Mouse (Mus musculus) G1E (cell line): Measurements from ENCODE around the gene Mrps18c. TPM values are rescaled to one million over a fixed set of nuclear protein-coding genes. Genes with fewer than 3 reads are reported as not detected.

Source experiments
- ATAC-seq: 2 replicates; pipeline ENCODE4 v1.8.0; 2016; ENCODE audit warnings: mild to moderate bottlenecking; ENCODE audit not compliant: insufficient number of reproducible peaks, poor library complexity, low FRiP score, severe bottlenecking; ENCODE audit errors: extremely low read depth
- DNase-seq: peaks from one replicate; pipeline ENCODE4 v3.0.0; 2012; ENCODE audit warnings: low spot score
- H3K27me3 ChIP-seq: 2 replicates; pipeline ENCODE4 v1.6.1; 2012; ENCODE audit warnings: mild to moderate bottlenecking, low read length, inconsistent platforms; ENCODE audit not compliant: insufficient read depth
- H3K36me3 ChIP-seq: replicated peaks from 2 replicates; pipeline ENCODE3; 2012; ENCODE audit warnings: mild to moderate bottlenecking, inconsistent platforms
- H3K4me1 ChIP-seq: 2 replicates; pipeline ENCODE4 v1.6.1; 2012; ENCODE audit warnings: low read depth, low read length, inconsistent platforms, mixed read lengths; ENCODE audit not compliant: insufficient read depth
- H3K4me3 ChIP-seq: 2 replicates; pipeline ENCODE4 v1.5.1; 2012; ENCODE audit warnings: low read depth, mild to moderate bottlenecking, inconsistent platforms, low read length, moderate library complexity, mixed read lengths
- H3K9me3 ChIP-seq: replicated peaks from 2 replicates; pipeline ENCODE4 v1.6.1; 2012; ENCODE audit warnings: inconsistent platforms
- CTCF ChIP-seq: IDR thresholded peaks from 2 replicates; pipeline ENCODE4 v1.5.1; 2012; ENCODE audit warnings: low read depth, low read length, inconsistent platforms, mixed read lengths
- GATA1 ChIP-seq: IDR thresholded peaks from 2 replicates; pipeline ENCODE4 v1.6.1; 2012; ENCODE audit warnings: borderline replicate concordance, low read length, inconsistent platforms, mixed read lengths
- GATA2 ChIP-seq: IDR thresholded peaks from 2 replicates; pipeline ENCODE4 v1.6.1; 2012; ENCODE audit warnings: low read depth, low read length, inconsistent platforms, borderline replicate concordance
- POLR2AphosphoS5 ChIP-seq: IDR thresholded peaks from 2 replicates; pipeline ENCODE4 v1.6.1; 2012; ENCODE audit warnings: low read depth, low read length, inconsistent platforms; ENCODE audit not compliant: insufficient replicate concordance
- TAL1 ChIP-seq: conservative IDR thresholded peaks from 2 replicates; pipeline ENCODE4 v1.6.1; 2012; ENCODE audit warnings: low read depth, low read length, inconsistent platforms, mixed read lengths
- polyA plus RNA-seq: library from polyadenylated mRNA; stranded (reverse); fragments of >175 nt; gene quantifications from 2 replicates; pipeline ENCODE4 v1.2.3, GENCODE M21; 2012
- total RNA-seq, 2 experiments: library from RNA; stranded (forward) in 1 of 2; stranded (reverse) in 1 of 2; fragments of 200-1000 nt in 1 of 2; fragments of >200 nt in 1 of 2; fragmentation: Nextera tagmentation in 1 of 2; gene quantifications; 2 replicates each; pipeline ENCODE4 v1.2.3; 2014 to 2017

The Mrps18c gene
- 42.4 and 55.2 TPM in 2 replicates for total RNA-seq (2014; fragmentation: Nextera tagmentation)
- total RNA-seq (2017) = 191 and 212 TPM in 2 replicates
- 6.7 and 9.0 TPM in 2 replicates for polyA plus RNA-seq

GRCm38 (mm10) chr5:100798165-100798860 lies at the start of gene Mrps18c, which contains the start of gene Helq:
Gene Mrps18c, plus strand, starts transcription at chr5:100798627.
Gene Helq, minus strand, starts transcription at chr5:100798598.
- Histone ChIP-seq H3K4me3 (peak within 1 kb of the TSS; percentile 94), H3K36me3 (peaks cover 58% of the 10 kb centered on the region), H3K27me3 (no peaks in the 10 kb centered on the region), H3K9me3 (no peaks in the 10 kb centered on the region), H3K4me1 (peaks cover 42% of the 10 kb centered on the region)
- ATAC-seq = peak; percentile 98
- TF ChIP-seq GATA2 (no peak), GATA1 (no peak), TAL1 (no peak), POLR2AphosphoS5 (no peak), CTCF (no peak)
- DNase-seq = peak; percentile 76

- TF ChIP-seq GATA2 (no peak), TAL1 (no peak), CTCF (no peak), POLR2AphosphoS5 (no peak), GATA1 (no peak)
- DNase-seq = no peak
- no peak for ATAC-seq
- H3K36me3 ChIP-seq = no peaks in the 10 kb centered on the region
- no peaks in the 10 kb centered on the region for H3K9me3 ChIP-seq
- peaks cover 10% of the 10 kb centered on the region for H3K4me1 ChIP-seq
- H3K27me3 ChIP-seq = peaks cover 3% of the 10 kb centered on the region; the same call in 1 of the 2 replicates
- H3K4me3 ChIP-seq = no peak overlapping the region
These were observed 47.7 kb upstream of the Mrps18c start for GRCm38 (mm10) chr5:100750617-100751255.

GRCm38 (mm10) chr5:100751655-100752054 lies 46.8 kb upstream of the Mrps18c start:
- ATAC-seq = no peak

GRCm38 (mm10) chr5:100753407-100753806 lies 45.0 kb upstream of the Mrps18c start:
- DNase-seq (no peak), ATAC-seq (peak; percentile 47; the same call in 1 of the 2 replicates)
- Histone ChIP-seq H3K9me3 (0 out of 2 replicates have a peak, but pooled peaks cover 2% of the 10 kb centered on the region), H3K27me3 (peaks cover 3% of the 10 kb centered on the region; the same call in 1 of the 2 replicates), H3K4me1 (peaks cover 12% of the 10 kb centered on the region), H3K36me3 (no peaks in the 10 kb centered on the region), H3K4me3 (no peak overlapping the region)
- TF ChIP-seq POLR2AphosphoS5 (no peak), GATA2 (no peak), CTCF (no peak), TAL1 (no peak), GATA1 (no peak)

More at GRCm38 (mm10) chr5:100751655-100752054, 46.8 kb upstream of the Mrps18c start:
- Histone ChIP-seq H3K36me3 (no peaks in the 10 kb centered on the region), H3K4me3 (no peak overlapping the region), H3K9me3 (no peaks in the 10 kb centered on the region), H3K27me3 (peaks cover 3% of the 10 kb centered on the region; the same call in 1 of the 2 replicates), H3K4me1 (peaks cover 10% of the 10 kb centered on the region)
- no peak for TF ChIP-seq TAL1
- DNase-seq = no peak

GRCm38 (mm10) chr5:100758121-100758520 lies 40.3 kb upstream of the Mrps18c start:
- Histone ChIP-seq H3K4me3 (no peak overlapping the region), H3K9me3 (0 out of 2 replicates have a peak, but pooled peaks cover 2% of the 10 kb centered on the region), H3K27me3 (peaks cover 3% of the 10 kb centered on the region; the same call in 1 of the 2 replicates), H3K36me3 (peaks cover 28% of the 10 kb centered on the region), H3K4me1 (peaks cover 10% of the 10 kb centered on the region)
- no peak for ATAC-seq
- TF ChIP-seq POLR2AphosphoS5 (no peak), CTCF (no peak), TAL1 (no peak), GATA2 (no peak), GATA1 (no peak)
- no peak for DNase-seq

- Histone ChIP-seq H3K4me3 (no peak overlapping the region), H3K36me3 (peaks cover 48% of the 10 kb centered on the region), H3K4me1 (0 out of 2 replicates have a peak, but pooled peaks cover 2% of the 10 kb centered on the region), H3K27me3 (no peaks in the 10 kb centered on the region; the same call in 1 of the 2 replicates), H3K9me3 (0 out of 2 replicates have a peak, but pooled peaks cover 2% of the 10 kb centered on the region)
- no peak for DNase-seq
- ATAC-seq = no peak
- TF ChIP-seq GATA2 = no peak
- TF ChIP-seq CTCF = no peak
- TF ChIP-seq GATA1 = no peak
- TF ChIP-seq TAL1 = no peak
- TF ChIP-seq POLR2AphosphoS5 = no peak
These were observed 38.3 kb upstream of the Mrps18c start for GRCm38 (mm10) chr5:100760049-100760663.
